Mouse (Mus musculus) midbrain, embryonic 11.5 days (tissue): ENCODE measurements at regions not wholly inside any gene's neighbourhood (a gene's known extent, or its start where the extent isn't known, plus 50 kb on each side); places are given as distances from the start of the nearest gene placed in this dataset.
A peak's percentile ranks its signal among the peaks of the same experiment; 100 is the strongest.

Experiments used
- ATAC-seq: fragments of 200-750 bp; cut with Nextera tagmentation; 2 replicates; pipeline ENCODE4 v1.8.0; 2017; ENCODE audit warnings: moderate TSS enrichment, moderate library complexity; ENCODE audit not compliant: low FRiP score
- DNase-seq: peaks from one replicate; pipeline ENCODE4 v3.0.0; 2015; ENCODE audit warnings: low spot score; ENCODE audit errors: missing footprints
- H3K27ac ChIP-seq: fragments of 300-500 bp; sonication (generic); 2 replicates; pipeline ENCODE4 v1.5.1; 2014; ENCODE audit warnings: low read depth, low read length
- H3K27me3 ChIP-seq: fragments of 300-500 bp; sonication (generic); 2 replicates; pipeline ENCODE4 v1.6.1; 2014; ENCODE audit warnings: mild to moderate bottlenecking, low read length, moderate library complexity, mixed read lengths; ENCODE audit not compliant: control insufficient read depth, insufficient read depth
- H3K36me3 ChIP-seq: fragments of 300-500 bp; sonication (generic); 2 replicates; pipeline ENCODE4 v1.6.1; 2014; ENCODE audit warnings: mild to moderate bottlenecking, low read length, moderate library complexity, mixed read lengths; ENCODE audit not compliant: control insufficient read depth, insufficient read depth
- H3K4me1 ChIP-seq: fragments of 300-500 bp; sonication (generic); 2 replicates; pipeline ENCODE4 v1.6.1; 2014; ENCODE audit warnings: low read length; ENCODE audit not compliant: control insufficient read depth, insufficient read depth
- H3K4me2 ChIP-seq: fragments of 300-500 bp; sonication (generic); 2 replicates; pipeline ENCODE4 v1.6.1; 2014; ENCODE audit warnings: mild to moderate bottlenecking, moderate library complexity
- H3K4me3 ChIP-seq: fragments of 300-500 bp; sonication (generic); 2 replicates; pipeline ENCODE4 v1.5.1; 2014; ENCODE audit warnings: low read depth, low read length
- H3K9ac ChIP-seq: fragments of 300-500 bp; sonication (generic); 2 replicates; pipeline ENCODE4 v1.6.1; 2014; ENCODE audit warnings: low read length
- H3K9me3 ChIP-seq: fragments of 300-500 bp; sonication (generic); 2 replicates; pipeline ENCODE4 v1.6.1; 2016; ENCODE audit warnings: low read length; ENCODE audit not compliant: control insufficient read depth
- WGBS: fragments of 180-500 bp; shearing (Covaris S2); extraction: QIAGEN DNeasy Blood & Tissue Kit; methylation state at CpG from one replicate; pipeline ENCODE4 v1.1.7; 2014; 5-methylcytosine and 5-hydroxymethylcytosine counted together

DNA sequence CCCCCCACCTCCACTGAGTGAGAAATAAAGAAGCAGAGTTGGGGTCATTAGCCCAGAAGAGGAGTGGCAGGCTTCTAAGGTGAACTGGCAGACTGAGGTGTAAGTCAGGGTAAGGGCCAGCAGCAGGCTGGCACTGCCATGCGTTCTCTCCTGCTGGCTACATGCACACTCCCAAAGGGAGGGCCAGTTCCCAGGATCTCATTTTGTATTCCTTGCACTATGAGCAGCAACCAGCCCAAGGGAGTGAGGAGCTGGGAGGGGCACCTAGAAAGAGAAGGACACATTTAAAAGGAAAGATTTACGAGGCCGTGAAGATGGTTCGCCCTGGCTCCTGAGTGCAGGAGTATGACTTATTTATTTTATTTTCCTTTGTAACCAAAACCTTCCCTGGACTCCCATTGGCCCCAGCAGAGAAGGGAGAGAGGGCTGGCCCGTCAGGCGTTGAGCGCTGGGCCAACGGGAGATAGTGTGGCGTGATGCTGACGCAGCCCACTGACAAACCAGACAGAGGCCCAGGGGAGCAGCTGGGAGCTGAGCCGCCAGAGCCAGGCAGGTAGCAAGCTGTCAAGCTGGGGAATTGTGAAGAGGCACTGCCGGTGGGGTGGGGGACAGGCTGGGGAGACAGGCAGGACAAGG, 166.8 kb upstream of the Klf7 start:
- no peak overlapping the region for H3K27ac ChIP-seq
- 56% methylated on average over 12 of the region's 12 CpGs for WGBS
- H3K9me3 ChIP-seq = no peaks in the 10 kb centered on the region
- ATAC-seq (no peak), DNase-seq (no peak)
- no peaks in the 10 kb centered on the region for H3K4me1 ChIP-seq
- H3K9ac ChIP-seq = no peak overlapping the region
- no peak overlapping the region for H3K4me3 ChIP-seq
- no peak overlapping the region for H3K4me2 ChIP-seq
- H3K36me3 ChIP-seq = no peaks in the 10 kb centered on the region
- no peaks in the 10 kb centered on the region for H3K27me3 ChIP-seq

DNA sequence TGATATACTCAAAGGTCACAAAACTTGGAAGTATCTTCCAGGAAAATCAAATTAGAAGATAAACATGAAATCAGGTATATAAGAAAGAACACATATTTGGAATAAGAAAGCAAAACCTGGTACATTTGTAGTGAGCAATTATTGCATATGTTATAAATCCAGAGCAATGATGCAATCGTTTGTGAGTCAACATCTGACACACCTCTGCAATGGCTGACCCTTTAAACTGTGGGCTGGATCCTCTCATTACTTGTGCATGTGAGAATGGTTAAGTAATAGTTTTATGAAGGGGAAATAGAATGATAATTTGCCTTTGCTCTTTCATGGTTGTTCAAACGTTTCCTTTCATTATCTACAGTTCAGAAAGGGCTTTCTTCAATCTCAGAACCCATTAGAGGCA, 165.0 kb upstream of the Klf7 start:
- Histone ChIP-seq H3K9me3 (no peaks in the 10 kb centered on the region), H3K9ac (no peak overlapping the region), H3K4me2 (no peak overlapping the region), H3K27me3 (no peaks in the 10 kb centered on the region), H3K27ac (no peak overlapping the region), H3K4me3 (no peak overlapping the region), H3K4me1 (no peaks in the 10 kb centered on the region), H3K36me3 (no peaks in the 10 kb centered on the region)
- ATAC-seq (no peak), DNase-seq (no peak)
- WGBS = 74% methylated on average over 2 of the region's 2 CpGs

DNA sequence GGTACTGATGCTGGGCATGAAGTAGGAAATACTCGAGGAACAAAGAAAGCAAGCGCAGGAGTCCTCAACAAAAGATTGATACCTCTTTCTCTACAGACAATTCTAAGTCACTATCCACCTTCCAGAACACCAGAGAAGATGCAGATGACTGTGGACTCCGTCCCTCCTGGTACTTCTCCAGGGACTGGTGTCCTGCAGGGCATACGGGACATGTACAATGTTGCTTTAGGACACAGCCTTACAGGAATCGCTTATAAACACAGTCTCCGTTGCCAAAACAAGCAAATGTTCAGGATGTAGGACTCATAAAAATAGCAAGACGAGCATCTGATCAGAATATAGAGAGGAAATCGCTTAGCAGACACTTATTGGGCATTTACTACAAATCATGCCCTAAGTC, 162.6 kb upstream of the Klf7 start:
- WGBS = 89% methylated on average over 8 of the region's 8 CpGs
- Histone ChIP-seq H3K36me3 (no peaks in the 10 kb centered on the region), H3K27me3 (no peaks in the 10 kb centered on the region), H3K4me2 (no peak overlapping the region), H3K27ac (no peak overlapping the region), H3K4me1 (no peaks in the 10 kb centered on the region), H3K9ac (no peak overlapping the region), H3K9me3 (no peaks in the 10 kb centered on the region), H3K4me3 (no peak overlapping the region)
- DNase-seq = no peak
- ATAC-seq = no peak

DNA sequence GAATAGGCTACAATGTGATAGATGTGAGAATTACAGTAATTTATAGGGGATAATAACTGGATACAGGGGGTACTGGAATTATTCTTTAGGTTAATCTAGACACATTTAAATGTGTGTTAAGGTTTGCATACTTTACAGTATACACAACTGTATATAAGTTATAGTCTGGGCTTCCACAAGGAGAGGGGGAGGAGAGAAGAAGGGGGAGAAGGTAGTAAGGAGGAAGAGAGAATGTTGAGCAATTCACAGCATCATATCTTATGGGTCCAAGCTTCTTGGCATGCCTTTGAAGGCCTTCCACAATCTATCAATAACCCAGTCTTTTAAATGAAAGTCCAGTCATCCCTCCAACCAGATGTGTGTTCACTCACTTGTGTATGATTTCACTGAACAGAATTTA, 153.8 kb upstream of the Klf7 start:
- H3K4me3 ChIP-seq = no peak overlapping the region
- H3K27ac ChIP-seq = no peak overlapping the region
- no peaks in the 10 kb centered on the region for H3K9me3 ChIP-seq
- H3K27me3 ChIP-seq = no peaks in the 10 kb centered on the region
- ATAC-seq = no peak
- DNase-seq = no peak
- H3K36me3 ChIP-seq = no peaks in the 10 kb centered on the region
- no peaks in the 10 kb centered on the region for H3K4me1 ChIP-seq
- no peak overlapping the region for H3K4me2 ChIP-seq
- no peak overlapping the region for H3K9ac ChIP-seq

DNA sequence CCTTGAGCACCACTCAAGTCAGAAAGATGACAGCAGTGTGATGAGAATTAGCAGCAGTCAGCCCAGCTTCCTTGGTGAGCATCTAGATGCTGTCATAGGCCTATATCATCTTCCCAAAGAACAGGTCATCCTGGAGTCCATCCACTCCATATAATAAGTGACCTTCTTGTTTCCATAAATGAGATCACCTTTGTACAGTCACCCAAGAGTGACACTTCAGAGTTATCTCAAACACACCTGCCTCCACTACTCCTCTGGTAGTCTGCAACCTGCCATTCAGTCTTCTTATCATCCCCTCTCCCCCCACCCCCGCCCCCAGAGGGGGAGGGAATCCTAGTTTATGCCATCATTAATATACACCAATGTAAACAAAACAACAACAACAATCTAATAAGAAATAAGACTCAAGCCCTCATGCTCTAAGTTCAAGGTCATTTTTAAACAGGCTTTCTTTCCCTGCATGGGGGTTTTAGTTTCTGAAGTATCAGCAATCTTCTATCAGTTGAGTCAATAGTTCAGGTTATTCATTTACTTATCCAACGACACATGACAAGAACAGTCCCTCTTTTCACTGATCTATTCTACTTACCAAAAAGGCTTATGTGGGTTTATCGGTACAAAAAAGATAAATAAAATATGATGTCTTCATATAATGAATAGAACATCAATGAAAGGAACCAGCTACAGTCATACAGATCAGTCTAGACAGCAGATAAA, 153.2 kb upstream of the Klf7 start:
- no peak overlapping the region for H3K27ac ChIP-seq
- H3K27me3 ChIP-seq = no peaks in the 10 kb centered on the region
- no peaks in the 10 kb centered on the region for H3K4me1 ChIP-seq
- H3K4me2 ChIP-seq = no peak overlapping the region
- no peaks in the 10 kb centered on the region for H3K9me3 ChIP-seq
- DNase-seq = no peak
- ATAC-seq = no peak
- H3K9ac ChIP-seq = no peak overlapping the region
- H3K36me3 ChIP-seq = no peaks in the 10 kb centered on the region
- H3K4me3 ChIP-seq = no peak overlapping the region
- WGBS = 83% methylated on average over 3 of the region's 3 CpGs

DNA sequence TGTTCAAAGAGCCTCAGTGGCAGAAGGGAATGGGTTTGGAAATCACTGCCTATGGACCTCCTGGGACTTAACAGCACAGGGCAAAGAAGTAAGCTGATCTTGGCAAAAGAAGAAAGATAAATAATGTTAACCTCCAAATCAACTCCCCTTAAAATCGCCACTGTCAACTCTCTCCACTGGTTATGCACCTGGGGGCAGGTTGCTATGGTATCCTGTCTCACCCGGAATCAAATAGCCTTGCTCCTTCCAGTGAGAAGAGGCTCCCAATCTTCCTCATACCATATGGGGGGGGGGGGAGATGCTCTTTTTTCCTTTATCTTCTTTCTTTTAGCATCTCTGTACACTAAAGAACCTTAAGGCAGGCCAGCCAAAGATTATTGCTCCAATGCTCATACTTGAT, 135.2 kb upstream of the Klf7 start:
- H3K4me2 ChIP-seq = no peak overlapping the region
- no peaks in the 10 kb centered on the region for H3K36me3 ChIP-seq
- no peak for ATAC-seq
- H3K4me1 ChIP-seq = no peaks in the 10 kb centered on the region; the same call in 1 of the 2 replicates
- H3K9me3 ChIP-seq = no peaks in the 10 kb centered on the region
- no peak overlapping the region for H3K4me3 ChIP-seq
- H3K27ac ChIP-seq = no peak overlapping the region
- no peak overlapping the region for H3K9ac ChIP-seq
- 69% methylated on average over 2 of the region's 2 CpGs for WGBS
- H3K27me3 ChIP-seq = no peaks in the 10 kb centered on the region
- DNase-seq = peak; percentile 82

DNA sequence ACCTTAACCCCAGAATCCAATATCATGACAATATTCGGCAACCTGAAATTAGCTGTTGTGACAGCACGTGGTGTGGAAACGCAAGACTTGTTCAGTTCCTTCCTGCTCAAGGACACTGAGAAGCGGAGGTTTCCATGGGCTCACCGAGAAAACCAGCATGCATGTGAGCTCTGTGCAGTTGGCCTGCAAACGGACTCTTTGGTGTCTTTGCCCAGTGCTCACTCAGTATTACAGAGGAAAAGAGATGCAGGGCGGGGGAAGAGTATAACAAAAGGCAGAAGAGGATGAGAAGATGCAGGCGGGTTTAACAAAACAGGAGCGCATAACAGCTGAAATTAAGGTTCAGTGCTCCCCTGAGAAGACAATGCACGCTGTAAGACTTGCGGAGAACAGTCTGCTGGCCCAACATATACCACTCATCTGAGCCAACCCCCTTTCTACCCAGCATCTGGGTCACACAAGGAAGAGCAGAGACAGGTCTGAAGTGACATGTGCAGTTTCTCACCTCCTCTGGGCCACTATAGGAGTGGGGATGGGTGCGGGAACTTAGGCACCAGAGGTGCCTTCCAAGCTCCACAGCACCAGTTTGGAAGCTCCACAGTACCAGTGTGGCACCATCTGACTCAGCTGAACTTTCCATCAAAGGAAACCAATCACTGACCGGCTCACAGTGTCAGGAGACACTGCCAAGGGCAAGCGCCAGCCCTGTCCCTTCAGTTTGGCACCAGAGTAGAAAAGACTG, 133.6 kb upstream of the Klf7 start:
- Histone ChIP-seq H3K36me3 (no peaks in the 10 kb centered on the region), H3K4me1 (no peaks in the 10 kb centered on the region; the same call in 1 of the 2 replicates), H3K4me2 (no peak overlapping the region), H3K27me3 (no peaks in the 10 kb centered on the region), H3K4me3 (no peak overlapping the region), H3K9ac (no peak overlapping the region), H3K27ac (no peak overlapping the region), H3K9me3 (no peaks in the 10 kb centered on the region)
- ATAC-seq = 0 out of 2 replicates have a peak, but pooled peaks have one; percentile 22
- peak; percentile 82 for DNase-seq
- WGBS = 71% methylated on average over 14 of the region's 14 CpGs

DNA sequence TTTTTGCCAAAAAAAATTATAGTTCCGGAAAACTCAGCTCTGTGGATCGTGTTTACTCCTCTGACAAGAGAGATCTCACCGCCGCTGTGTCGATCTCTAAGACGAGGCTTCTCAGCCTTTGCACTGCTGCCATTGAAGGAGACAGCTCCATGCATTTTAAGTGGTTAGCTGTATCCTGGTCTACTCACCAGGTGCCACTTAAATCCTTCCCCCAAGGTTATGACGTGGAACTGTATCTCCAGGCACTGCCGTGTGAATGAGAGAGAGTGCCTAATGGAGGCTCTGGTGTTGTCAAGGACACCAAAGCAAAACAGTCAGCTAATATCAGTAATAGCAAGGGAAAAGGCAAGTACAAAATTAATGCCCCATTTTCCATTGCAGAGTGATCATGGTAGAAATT, 132.6 kb upstream of the Klf7 start:
- DNase-seq (no peak), ATAC-seq (no peak)
- no peaks in the 10 kb centered on the region for H3K36me3 ChIP-seq
- H3K4me3 ChIP-seq = no peak overlapping the region
- no peaks in the 10 kb centered on the region for H3K9me3 ChIP-seq
- no peak overlapping the region for H3K9ac ChIP-seq
- H3K4me2 ChIP-seq = no peak overlapping the region
- no peak overlapping the region for H3K27ac ChIP-seq
- no peaks in the 10 kb centered on the region for H3K27me3 ChIP-seq
- H3K4me1 ChIP-seq = no peaks in the 10 kb centered on the region; the same call in 1 of the 2 replicates
- 82% methylated on average over 8 of the region's 8 CpGs for WGBS

DNA sequence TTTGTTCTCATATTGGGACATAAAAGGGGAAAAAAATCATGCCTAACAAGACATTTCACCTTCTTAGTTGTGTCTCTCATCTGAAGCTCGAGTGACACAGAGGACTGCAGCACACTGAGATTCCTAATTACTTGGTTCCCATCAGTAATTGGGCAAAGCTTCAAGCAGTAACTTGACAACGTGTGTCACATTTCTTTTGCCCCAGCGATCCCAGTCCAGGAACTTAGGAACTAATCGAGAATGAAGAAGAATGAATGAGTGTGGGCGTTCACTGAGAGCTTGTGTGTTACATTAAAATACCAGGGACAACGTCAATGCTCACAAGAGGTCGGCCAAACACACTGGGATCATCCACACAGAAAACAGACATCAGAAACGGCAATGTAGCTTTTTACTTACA, 131.9 kb upstream of the Klf7 start:
- Histone ChIP-seq H3K27ac (no peak overlapping the region), H3K9ac (no peak overlapping the region), H3K4me3 (no peak overlapping the region), H3K4me1 (no peaks in the 10 kb centered on the region; the same call in 1 of the 2 replicates), H3K4me2 (no peak overlapping the region), H3K9me3 (no peaks in the 10 kb centered on the region), H3K36me3 (no peaks in the 10 kb centered on the region), H3K27me3 (no peaks in the 10 kb centered on the region)
- DNase-seq (no peak), ATAC-seq (no peak)
- 67% methylated on average over 8 of the region's 8 CpGs for WGBS
